Mouse (Mus musculus) hindbrain, embryonic 12.5 days (tissue): ENCODE data around the gene Safb. TPM values are rescaled to one million over a fixed set of nuclear protein-coding genes. Genes with fewer than 3 reads are reported as not detected.
A peak's percentile ranks its signal among the peaks of the same experiment; 100 is the strongest.

Experiments used
- ATAC-seq: fragments of 200-750 bp; cut with Nextera tagmentation; 2 replicates; pipeline ENCODE4 v1.8.0; 2017; ENCODE audit warnings: moderate TSS enrichment; ENCODE audit not compliant: low FRiP score
- H3K27ac ChIP-seq: fragments of 300-500 bp; sonication (generic); 2 replicates; pipeline ENCODE4 v1.5.1; 2016; ENCODE audit warnings: mild to moderate bottlenecking
- H3K27me3 ChIP-seq: fragments of 300-500 bp; sonication (generic); 2 replicates; pipeline ENCODE4 v1.6.1; 2016; ENCODE audit warnings: mild to moderate bottlenecking
- H3K36me3 ChIP-seq: fragments of 300-500 bp; sonication (generic); 2 replicates; pipeline ENCODE4 v1.6.1; 2016; ENCODE audit warnings: mild to moderate bottlenecking
- H3K4me1 ChIP-seq: fragments of 300-500 bp; sonication (generic); 2 replicates; pipeline ENCODE4 v1.6.1; 2016
- H3K4me2 ChIP-seq: fragments of 300-500 bp; sonication (generic); replicated peaks from 2 replicates; pipeline ENCODE4 v1.6.1; 2016; ENCODE audit warnings: mild to moderate bottlenecking
- H3K4me3 ChIP-seq: fragments of 300-500 bp; sonication (generic); 2 replicates; pipeline ENCODE4 v1.5.1; 2016; ENCODE audit warnings: mild to moderate bottlenecking
- H3K9ac ChIP-seq: fragments of 300-500 bp; sonication (generic); 2 replicates; pipeline ENCODE4 v1.6.1; 2016; ENCODE audit warnings: mild to moderate bottlenecking, moderate library complexity
- H3K9me3 ChIP-seq: fragments of 300-500 bp; sonication (generic); replicated peaks from 2 replicates; pipeline ENCODE4 v1.6.1; 2016; ENCODE audit warnings: mild to moderate bottlenecking
- WGBS: fragments of 180-500 bp; shearing (Covaris S2); methylation state at CpG from one replicate; pipeline ENCODE4 v1.1.7; 2016; 5-methylcytosine and 5-hydroxymethylcytosine counted together
- polyA plus RNA-seq: library from polyadenylated mRNA; unstranded; fragments of >200 nt; fragmentation: Nextera tagmentation; extraction: Ambion mirVana; gene quantifications from 2 replicates; pipeline ENCODE4 v1.2.1, GENCODE M21; 2016

The Safb gene
- polyA plus RNA-seq, 1 experiment from 2014 or later = 161 TPM

- Histone ChIP-seq H3K4me3 (no peak overlapping the region), H3K36me3 (no peaks in the 10 kb centered on the region), H3K9ac (no peak overlapping the region), H3K9me3 (no peaks in the 10 kb centered on the region), H3K4me2 (no peak overlapping the region), H3K4me1 (peaks cover 40% of the 10 kb centered on the region), H3K27me3 (no peaks in the 10 kb centered on the region), H3K27ac (peak overlapping the region; percentile 42; the same call in 1 of the 2 replicates)
- whole genome bisulfite sequencing = 69% methylated on average over 9 of the region's 9 CpGs
- ATAC-seq = no peak
Observed at GRCm38 (mm10) chr17:56547846-56548604, 36.6 kb upstream of the Safb start.

- WGBS = 35% methylated on average over 4 of the region's 4 CpGs
- no peaks in the 10 kb centered on the region for H3K36me3 ChIP-seq
- ATAC-seq = no peak
Observed at GRCm38 (mm10) chr17:56548605-56549105, 36.0 kb upstream of the Safb start.

GRCm38 (mm10) chr17:56550784-56551475 lies 33.7 kb upstream of the Safb start:
- 78% methylated on average over 12 of the region's 12 CpGs for WGBS
- H3K4me1 ChIP-seq = peaks cover 40% of the 10 kb centered on the region
- H3K27ac ChIP-seq = peak overlapping the region; percentile 86

More at GRCm38 (mm10) chr17:56548605-56549105, 36.0 kb upstream of the Safb start:
- Histone ChIP-seq H3K4me2 (no peak overlapping the region), H3K9me3 (no peaks in the 10 kb centered on the region), H3K4me3 (no peak overlapping the region), H3K27me3 (no peaks in the 10 kb centered on the region), H3K27ac (peak overlapping the region; percentile 5; the same call in 1 of the 2 replicates), H3K9ac (no peak overlapping the region), H3K4me1 (peaks cover 40% of the 10 kb centered on the region)

GRCm38 (mm10) chr17:56551841-56552581 lies 32.6 kb upstream of the Safb start:
- no peaks in the 10 kb centered on the region for H3K9me3 ChIP-seq
- WGBS = 22% methylated on average over 6 of the region's 6 CpGs
- ATAC-seq = peak; percentile 87
- H3K36me3 ChIP-seq = no peaks in the 10 kb centered on the region
- no peaks in the 10 kb centered on the region for H3K27me3 ChIP-seq
- peaks cover 36% of the 10 kb centered on the region for H3K4me1 ChIP-seq
- H3K4me3 ChIP-seq = no peak overlapping the region
- peak overlapping the region; percentile 86 for H3K27ac ChIP-seq
- H3K9ac ChIP-seq = no peak overlapping the region
- no peak overlapping the region for H3K4me2 ChIP-seq

More at GRCm38 (mm10) chr17:56550784-56551475, 33.7 kb upstream of the Safb start:
- Histone ChIP-seq H3K4me3 (no peak overlapping the region), H3K36me3 (no peaks in the 10 kb centered on the region), H3K27me3 (no peaks in the 10 kb centered on the region), H3K9ac (no peak overlapping the region), H3K4me2 (no peak overlapping the region), H3K9me3 (no peaks in the 10 kb centered on the region)
- ATAC-seq = no peak

GRCm38 (mm10) chr17:56552781-56553363 lies 31.8 kb upstream of the Safb start:
- peak; percentile 3; the same call in 1 of the 2 replicates for ATAC-seq
- peaks cover 31% of the 10 kb centered on the region for H3K4me1 ChIP-seq
- no peaks in the 10 kb centered on the region for H3K36me3 ChIP-seq
- H3K9me3 ChIP-seq = no peaks in the 10 kb centered on the region
- H3K4me3 ChIP-seq = no peak overlapping the region
- no peak overlapping the region for H3K9ac ChIP-seq
- no peak overlapping the region for H3K4me2 ChIP-seq
- WGBS = 59% methylated on average over 5 of the region's 5 CpGs
- no peaks in the 10 kb centered on the region for H3K27me3 ChIP-seq
- H3K27ac ChIP-seq = peak overlapping the region; percentile 86

GRCm38 (mm10) chr17:56554122-56554551 lies 30.5 kb upstream of the Safb start, which contains the start of gene Gm20219:
Gm20219 (minus strand) TSS chr17:56554387.
- Histone ChIP-seq H3K9me3 (no peaks in the 10 kb centered on the region), H3K36me3 (no peaks in the 10 kb centered on the region), H3K4me2 (no peak within 1 kb of the TSS), H3K27ac (no peak within 1 kb of the TSS), H3K4me3 (no peak within 1 kb of the TSS), H3K27me3 (no peaks in the 10 kb centered on the region), H3K4me1 (peaks cover 21% of the 10 kb centered on the region), H3K9ac (no peak within 1 kb of the TSS)
- WGBS = 79% methylated on average over 20 of the region's 20 CpGs
- ATAC-seq = no peak

GRCm38 (mm10) chr17:56558448-56558847 lies 26.2 kb upstream of the Safb start:
- Histone ChIP-seq H3K4me3 (no peak overlapping the region), H3K4me1 (no peaks in the 10 kb centered on the region), H3K27me3 (no peaks in the 10 kb centered on the region), H3K9me3 (no peaks in the 10 kb centered on the region), H3K9ac (no peak overlapping the region), H3K4me2 (no peak overlapping the region), H3K27ac (no peak overlapping the region), H3K36me3 (peaks cover 29% of the 10 kb centered on the region)
- 41% methylated on average over 3 of the region's 3 CpGs for WGBS
- peak; percentile 67 for ATAC-seq

GRCm38 (mm10) chr17:56559386-56559785 lies 25.2 kb upstream of the Safb start:
- H3K27me3 ChIP-seq = no peaks in the 10 kb centered on the region
- no peak overlapping the region for H3K27ac ChIP-seq
- no peak overlapping the region for H3K4me2 ChIP-seq
- 81% methylated on average over 3 of the region's 3 CpGs for WGBS
- H3K4me1 ChIP-seq = no peaks in the 10 kb centered on the region
- H3K36me3 ChIP-seq = peaks cover 39% of the 10 kb centered on the region
- H3K9me3 ChIP-seq = no peaks in the 10 kb centered on the region
- H3K4me3 ChIP-seq = no peak overlapping the region
- ATAC-seq = no peak
- no peak overlapping the region for H3K9ac ChIP-seq

GRCm38 (mm10) chr17:56560131-56560530 lies 24.5 kb upstream of the Safb start:
- ATAC-seq = no peak
- H3K27me3 ChIP-seq = no peaks in the 10 kb centered on the region
- WGBS = 80% methylated on average over 1 of the region's 1 CpGs

GRCm38 (mm10) chr17:56561866-56562265 lies 22.8 kb upstream of the Safb start:
- Histone ChIP-seq H3K36me3 (peaks cover 63% of the 10 kb centered on the region), H3K9ac (no peak overlapping the region), H3K4me2 (no peak overlapping the region), H3K27ac (no peak overlapping the region), H3K4me1 (no peaks in the 10 kb centered on the region), H3K9me3 (no peaks in the 10 kb centered on the region), H3K4me3 (no peak overlapping the region), H3K27me3 (no peaks in the 10 kb centered on the region)
- no peak for ATAC-seq
- WGBS = 95% methylated on average over 2 of the region's 2 CpGs

More at GRCm38 (mm10) chr17:56560131-56560530, 24.5 kb upstream of the Safb start:
- Histone ChIP-seq H3K9me3 (no peaks in the 10 kb centered on the region), H3K4me2 (no peak overlapping the region), H3K9ac (no peak overlapping the region), H3K4me3 (no peak overlapping the region), H3K27ac (no peak overlapping the region), H3K4me1 (no peaks in the 10 kb centered on the region), H3K36me3 (peaks cover 46% of the 10 kb centered on the region)

GRCm38 (mm10) chr17:56566293-56566692 lies 18.3 kb upstream of the Safb start:
- Histone ChIP-seq H3K27ac (no peak overlapping the region), H3K36me3 (peaks cover 100% of the 10 kb centered on the region), H3K27me3 (no peaks in the 10 kb centered on the region), H3K9ac (no peak overlapping the region), H3K4me3 (no peak overlapping the region), H3K9me3 (no peaks in the 10 kb centered on the region), H3K4me1 (no peaks in the 10 kb centered on the region), H3K4me2 (no peak overlapping the region)
- 95% methylated on average over 29 of the region's 29 CpGs for WGBS
- ATAC-seq = no peak
